Mouse (Mus musculus) myocyte (in vitro differentiated cells): ENCODE data around the gene Klhl8. TPM values are rescaled to one million over a fixed set of nuclear protein-coding genes. Genes with fewer than 3 reads are reported as not detected.

Source experiments
- H3K27me3 ChIP-seq: one replicate; pipeline ENCODE4 v1.6.1; 2011; ENCODE audit not compliant: control insufficient read depth, insufficient read depth, insufficient read length
- H3K36me3 ChIP-seq: one replicate; pipeline ENCODE4 v1.6.1; 2011; ENCODE audit not compliant: control insufficient read depth, insufficient read depth
- H3K4me2 ChIP-seq: one replicate; pipeline ENCODE4 v1.6.1; 2011; ENCODE audit warnings: low read depth, control low read depth
- H3K4me3 ChIP-seq: one replicate; pipeline ENCODE4 v1.5.1; 2011; ENCODE audit warnings: mild to moderate bottlenecking, control low read depth, moderate library complexity
- H3K79me2 ChIP-seq: one replicate; pipeline ENCODE4 v1.6.1; 2011; ENCODE audit not compliant: control insufficient read depth, insufficient read depth
- H3ac ChIP-seq: one replicate; pipeline ENCODE4 v1.6.1; 2011; ENCODE audit not compliant: control insufficient read depth, insufficient read length
- CEBPB ChIP-seq: IDR thresholded peaks from 2 replicates; pipeline ENCODE4 v1.6.1; 2011; ENCODE audit warnings: mild to moderate bottlenecking, moderate library complexity; ENCODE audit not compliant: poor library complexity, insufficient read depth, severe bottlenecking
- E2F4 ChIP-seq: IDR thresholded peaks from one replicate; pipeline ENCODE4 v1.6.1; 2011; ENCODE audit warnings: mild to moderate bottlenecking, control low read depth, moderate library complexity; ENCODE audit not compliant: insufficient read depth
- MAX ChIP-seq: IDR thresholded peaks from one replicate; pipeline ENCODE4 v1.6.1; 2011; ENCODE audit warnings: low read depth, mild to moderate bottlenecking, control low read depth
- MYOD1 ChIP-seq, 3 experiments: IDR thresholded peaks; one replicate each; pipeline ENCODE4 v1.6.1; 2011; ENCODE audit warnings: control low read depth in 2 of 3, low read depth in 2 of 3, mild to moderate bottlenecking in 2 of 3, moderate library complexity in 1 of 3; ENCODE audit not compliant: insufficient read length in 2 of 3, control insufficient read depth in 1 of 3
- MYOG ChIP-seq, 3 experiments: IDR thresholded peaks; one replicate each; pipeline ENCODE4 v1.6.1; 2011; ENCODE audit warnings: control low read depth in 2 of 3, low read depth in 2 of 3, mild to moderate bottlenecking in 2 of 3; ENCODE audit not compliant: insufficient read length in 2 of 3, control insufficient read depth in 1 of 3, insufficient read depth in 1 of 3
- POLR2A ChIP-seq: IDR thresholded peaks from one replicate; pipeline ENCODE4 v1.6.1; 2011; ENCODE audit warnings: low read depth, mild to moderate bottlenecking, control low read depth, moderate library complexity; ENCODE audit not compliant: insufficient read length
- POLR2AphosphoS2 ChIP-seq: IDR thresholded peaks from one replicate; pipeline ENCODE4 v1.6.1; 2011; ENCODE audit warnings: low read depth, control low read depth; ENCODE audit not compliant: insufficient read length
- REST ChIP-seq: IDR thresholded peaks from one replicate; pipeline ENCODE4 v1.6.1; 2011; ENCODE audit warnings: mild to moderate bottlenecking, control low read depth, moderate library complexity; ENCODE audit not compliant: insufficient read depth, insufficient read length
- SRF ChIP-seq: IDR thresholded peaks from one replicate; pipeline ENCODE4 v1.6.1; 2011; ENCODE audit warnings: low read depth; ENCODE audit not compliant: control insufficient read depth, insufficient read length
- TCF12 ChIP-seq: IDR thresholded peaks from one replicate; pipeline ENCODE4 v1.6.1; 2011; ENCODE audit warnings: mild to moderate bottlenecking, control low read depth; ENCODE audit not compliant: poor library complexity, insufficient read depth, severe bottlenecking
- TCF3 ChIP-seq: IDR thresholded peaks from one replicate; pipeline ENCODE4 v1.6.1; 2011; ENCODE audit warnings: low read depth, control low read depth; ENCODE audit not compliant: insufficient read length
- USF1 ChIP-seq: IDR thresholded peaks from one replicate; pipeline ENCODE4 v1.6.1; 2011; ENCODE audit warnings: low read depth, mild to moderate bottlenecking, control low read depth, moderate library complexity
- polyA plus RNA-seq: library from polyadenylated mRNA; unstranded; fragments of >200 nt; fragmentation: generic; extraction: Trizol; gene quantifications from one replicate; pipeline ENCODE4 v1.2.1, GENCODE M21; 2012; ENCODE audit warnings: missing spikeins

Klhl8 gene
- polyA plus RNA-seq, 1 experiment, result 7.2 TPM

DNA sequence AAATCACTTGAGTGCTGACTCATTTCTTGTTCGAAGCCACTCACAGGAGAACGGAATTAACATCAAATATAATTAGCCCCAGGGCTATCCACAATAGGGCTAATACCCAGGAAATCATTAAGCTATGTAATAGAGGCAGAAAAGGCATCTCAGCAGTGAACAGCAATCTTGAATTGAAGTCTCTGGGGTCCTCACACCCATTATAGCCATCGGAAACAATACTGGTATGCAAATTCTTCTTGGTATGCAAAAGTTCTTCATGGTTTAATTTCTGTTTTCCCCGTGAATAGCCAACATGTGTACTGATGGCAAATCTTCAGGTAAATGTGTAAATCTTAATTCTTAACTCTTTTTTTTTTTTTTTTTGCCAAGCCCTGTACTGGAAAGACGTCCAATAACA is 19.5 kb upstream of the Klhl8 start:
- H3K36me3 ChIP-seq, result no peaks in the 10 kb centered on the region
- no peaks in the 10 kb centered on the region for H3K79me2 ChIP-seq
- no peak overlapping the region for H3K4me3 ChIP-seq
- no peak overlapping the region for H3ac ChIP-seq
- no peaks in the 10 kb centered on the region for H3K27me3 ChIP-seq
- no peak for TF ChIP-seq POLR2A
- no peak for TF ChIP-seq E2F4
- TF ChIP-seq POLR2AphosphoS2, result no peak
- TF ChIP-seq SRF, result no peak
- no peak for TF ChIP-seq MAX
- no peak for TF ChIP-seq TCF3
- TF ChIP-seq USF1, result no peak
- no peak for TF ChIP-seq REST
- no peak for TF ChIP-seq MYOG (IDR thresholded peaks at IDR 0.05; ENCODE audit: control insufficient read depth in 1 of 3, insufficient read depth in 1 of 3, insufficient read length in 2 of 3, low read depth in 2 of 3)
- TF ChIP-seq CEBPB, result no peak
- TF ChIP-seq TCF12, result no peak
- no peak for TF ChIP-seq MYOD1 (IDR thresholded peaks at IDR 0.05; ENCODE audit: control insufficient read depth in 1 of 3, insufficient read length in 2 of 3, low read depth in 2 of 3)
- no peak overlapping the region for H3K4me2 ChIP-seq

DNA sequence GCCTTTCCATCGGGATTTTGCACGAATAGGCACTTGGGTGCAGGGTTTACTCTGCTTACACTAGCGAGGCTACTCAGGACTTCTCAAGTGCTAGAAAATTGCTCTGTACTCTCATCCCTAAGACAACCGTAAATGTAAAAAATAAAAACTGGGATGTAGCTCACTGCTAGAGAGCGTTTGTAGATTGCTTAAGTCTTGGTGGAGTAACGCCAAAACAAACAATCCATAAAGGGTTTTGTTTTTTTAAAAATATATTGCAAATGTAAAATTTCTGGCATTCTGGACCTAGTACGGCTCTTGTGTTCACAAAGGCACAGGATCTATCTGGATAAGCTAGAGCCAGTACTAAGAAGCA is 17.1 kb upstream of the Klhl8 start:
- H3K36me3 ChIP-seq, result no peaks in the 10 kb centered on the region
- H3K4me3 ChIP-seq, result peak overlapping the region; percentile 17
- H3K27me3 ChIP-seq, result no peaks in the 10 kb centered on the region
- H3ac ChIP-seq, result no peak overlapping the region
- no peaks in the 10 kb centered on the region for H3K79me2 ChIP-seq
- peak overlapping the region; percentile 95 for H3K4me2 ChIP-seq
- no peak for TF ChIP-seq POLR2A
- no peak for TF ChIP-seq MYOD1 (IDR thresholded peaks at IDR 0.05; ENCODE audit: control insufficient read depth in 1 of 3, insufficient read length in 2 of 3, low read depth in 2 of 3)
- no peak for TF ChIP-seq USF1
- TF ChIP-seq SRF, result no peak
- TF ChIP-seq CEBPB, result no peak
- no peak for TF ChIP-seq REST
- no peak for TF ChIP-seq E2F4
- no peak for TF ChIP-seq MYOG (IDR thresholded peaks at IDR 0.05; ENCODE audit: control insufficient read depth in 1 of 3, insufficient read depth in 1 of 3, insufficient read length in 2 of 3, low read depth in 2 of 3)
- no peak for TF ChIP-seq MAX

- Histone ChIP-seq H3K36me3 (no peaks in the 10 kb centered on the region), H3K27me3 (no peaks in the 10 kb centered on the region), H3K4me2 (peak overlapping the region; percentile 95), H3K79me2 (no peaks in the 10 kb centered on the region), H3K4me3 (peak overlapping the region; percentile 17), H3ac (no peak overlapping the region)
- TF ChIP-seq POLR2A, result peak; percentile 17
- no peak for TF ChIP-seq SRF
- no peak for TF ChIP-seq CEBPB
Observed at GRCm38 (mm10) chr5:103927429-103928195, 16.6 kb upstream of the Klhl8 start.

- no peak for TF ChIP-seq MAX
- no peak for TF ChIP-seq SRF
- TF ChIP-seq TCF12, result no peak
- TF ChIP-seq MYOD1 (IDR thresholded peaks at IDR 0.05; ENCODE audit: control insufficient read depth in 1 of 3, insufficient read length in 2 of 3, low read depth in 2 of 3), result no peak
- no peak for TF ChIP-seq E2F4
- TF ChIP-seq USF1, result no peak
- TF ChIP-seq CEBPB, result no peak
- no peak overlapping the region for H3K4me2 ChIP-seq
- no peak overlapping the region for H3ac ChIP-seq
- no peaks in the 10 kb centered on the region for H3K79me2 ChIP-seq
- no peaks in the 10 kb centered on the region for H3K36me3 ChIP-seq
- H3K4me3 ChIP-seq, result no peak overlapping the region
- no peaks in the 10 kb centered on the region for H3K27me3 ChIP-seq
Observed at GRCm38 (mm10) chr5:103926398-103926797, 15.3 kb upstream of the Klhl8 start.

DNA sequence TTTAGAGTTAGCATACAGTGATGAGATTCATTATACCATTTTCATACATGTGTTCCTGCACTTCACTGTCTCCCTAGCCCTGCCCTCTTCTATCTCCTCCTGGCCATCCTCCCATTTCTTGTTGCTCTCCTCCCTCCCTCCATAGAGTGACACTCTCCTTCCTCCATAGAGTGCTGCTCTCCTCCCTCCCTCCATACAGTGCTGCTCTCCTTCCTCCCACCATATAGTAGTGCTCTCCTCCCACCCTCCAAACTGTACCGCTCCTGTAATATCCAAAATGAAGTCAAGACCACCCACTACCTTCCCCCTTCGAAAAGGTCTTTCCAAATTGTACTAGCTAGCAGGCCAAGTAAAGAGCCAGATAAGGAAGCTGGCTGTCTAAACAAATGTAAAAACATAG is 12.7 kb upstream of the Klhl8 start:
- H3K4me3 ChIP-seq, result no peak overlapping the region
- no peak overlapping the region for H3K4me2 ChIP-seq
- no peaks in the 10 kb centered on the region for H3K36me3 ChIP-seq
- no peak overlapping the region for H3ac ChIP-seq
- no peaks in the 10 kb centered on the region for H3K27me3 ChIP-seq
- TF ChIP-seq E2F4 (no peak), POLR2A (no peak), TCF3 (no peak), TCF12 (no peak), REST (no peak), USF1 (no peak), MYOG (IDR thresholded peaks at IDR 0.05; ENCODE audit: control insufficient read depth in 1 of 3, insufficient read depth in 1 of 3, insufficient read length in 2 of 3, low read depth in 2 of 3) (no peak), POLR2AphosphoS2 (no peak), MAX (no peak), MYOD1 (IDR thresholded peaks at IDR 0.05; ENCODE audit: control insufficient read depth in 1 of 3, insufficient read length in 2 of 3, low read depth in 2 of 3) (no peak), CEBPB (no peak), SRF (no peak)
- no peaks in the 10 kb centered on the region for H3K79me2 ChIP-seq
